Mouse (Mus musculus) ovary, postnatal 10 days (tissue): Measurements from ENCODE around the gene Cdc45.

Experiments
- DNase-seq: peaks from one replicate; pipeline ENCODE4 v3.0.0; 2022; ENCODE audit warnings: low spot score

Cdc45 gene

GRCm38 (mm10) chr16:18730640-18731039 is 81.1 kb downstream of the Cdc45 start:
- DNase-seq: no peak
